Mouse (Mus musculus) CH12.LX (cell line): ENCODE measurements at regions not wholly inside any gene's neighbourhood (a gene's known extent, or its start where the extent isn't known, plus 50 kb on each side); places are given as distances from the start of the nearest gene placed in this dataset.

ENCODE experiments used
- CTCF ChIP-seq, 2 experiments: IDR thresholded peaks in 1 of 2; conservative IDR thresholded peaks in 1 of 2; 2 replicates each; pipeline ENCODE4 v1.5.1; 2011 to 2012; ENCODE audit warnings: low read depth in 2 of 2, low read length in 2 of 2, improper control_type of control experiment in 1 of 2, inconsistent platforms in 1 of 2, mild to moderate bottlenecking in 1 of 2, moderate library complexity in 1 of 2
- NELFE ChIP-seq: IDR thresholded peaks from 2 replicates; pipeline ENCODE4 v1.6.1; 2011; ENCODE audit warnings: low read depth, low read length, improper control_type of control experiment
- TCF12 ChIP-seq: IDR thresholded peaks from 2 replicates; pipeline ENCODE4 v1.6.1; 2014; ENCODE audit warnings: low read depth, mild to moderate bottlenecking, inconsistent platforms, low read length, improper control_type of control experiment
- ZKSCAN1 ChIP-seq: IDR thresholded peaks from 2 replicates; pipeline ENCODE4 v1.6.1; 2012; ENCODE audit warnings: low read depth, inconsistent platforms, low read length, improper control_type of control experiment, borderline replicate concordance
- ZMIZ1 ChIP-seq: IDR thresholded peaks from 2 replicates; pipeline ENCODE4 v1.6.1; 2012; ENCODE audit warnings: low read depth, mild to moderate bottlenecking, inconsistent platforms, low read length, improper control_type of control experiment

DNA sequence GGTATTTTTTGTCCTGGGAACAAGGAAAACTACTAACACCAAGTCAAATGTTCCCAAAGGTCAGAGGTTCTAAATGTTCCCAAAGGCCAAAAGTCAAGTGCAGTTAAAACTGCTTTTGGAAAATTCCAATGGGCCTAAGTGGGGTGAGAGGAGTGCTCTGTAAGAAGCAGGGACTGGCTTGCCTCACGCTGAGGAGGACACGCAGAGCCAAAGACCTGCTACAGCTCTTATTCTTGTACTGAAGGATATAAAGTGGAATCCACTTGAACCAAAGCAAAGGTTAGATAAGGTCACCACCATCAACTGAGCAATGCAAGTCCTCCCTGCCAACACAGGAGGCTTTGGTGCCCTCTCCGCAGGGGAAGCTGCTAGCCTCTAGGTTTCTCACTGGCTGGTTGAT lies 260.3 kb upstream of the Prok2 start:
- no peak for TF ChIP-seq ZMIZ1
- no peak for TF ChIP-seq TCF12
- TF ChIP-seq CTCF (conservative IDR thresholded peaks at IDR 0.05 in 1 of 2, IDR thresholded peaks at IDR 0.05 in 1 of 2; ENCODE audit: low read depth in 2 of 2, low read length in 2 of 2), result no peak
- no peak for TF ChIP-seq ZKSCAN1
- no peak for TF ChIP-seq NELFE
